Comparison of ENCODE assay signal across 14 mouse cellular contexts in genomic region chr4:115645371-115645770, GRCm38 (mm10). TPM values are rescaled to one million over a fixed set of nuclear protein-coding genes. Genes with fewer than 3 reads are reported as not detected.
DNase-seq lines count a peak whose midpoint lies in the region; ATAC-seq and TF ChIP-seq lines count a peak whose summit lies in the region.
"Had no signal": no experiment of that assay in that cellular context is flagged by ENCODE, and none has a peak within 500 bp of the region (broad histone marks: within the 10 kb centered on the region; RNA-seq: fewer than 3 reads in every experiment).

No protein-coding gene starts in this region.

- no peak for DNase-seq in gastrocnemius, adult 2 months
- no peak for DNase-seq in gastrocnemius, postnatal 14 days
- no peak for DNase-seq in liver, postnatal 0 days
- DNase-seq in liver, result no peak
- DNase-seq in heart, postnatal 4 days, result peak; percentile 62
- peak; percentile 87 for DNase-seq in lung, postnatal 14 days
- DNase-seq in thymus, postnatal 4 days, result no peak
- no peak for DNase-seq in left cerebral cortex, postnatal 10 days (ENCODE audit: extremely low spot score in 1 of 2, low spot score in 2 of 2)
- DNase-seq: B cell, adult 2 months; cerebellum, postnatal 25 days had no signal

- peak overlapping the region; percentile 61 for H3K4me3 ChIP-seq in gastrocnemius, adult 2 months
- no peak overlapping the region for H3K4me3 ChIP-seq in liver, postnatal 0 days (ENCODE audit: low read depth, low read length)
- H3K4me3 ChIP-seq: embryonic facial prominence, embryonic 15.5 days; limb, embryonic 12.5 days had no signal

- no peaks in the 10 kb centered on the region for H3K36me3 ChIP-seq in liver, postnatal 0 days (replicated peaks; ENCODE audit: insufficient read depth, low read length)
- H3K36me3 ChIP-seq: embryonic facial prominence, embryonic 15.5 days; G1E; limb, embryonic 12.5 days had no signal

- no peak overlapping the region for H3K9ac ChIP-seq in liver, postnatal 0 days (replicated peaks)
- H3K9ac ChIP-seq: embryonic facial prominence, embryonic 15.5 days; limb, embryonic 12.5 days had no signal

- no peaks in the 10 kb centered on the region for H3K9me3 ChIP-seq in liver, postnatal 0 days (ENCODE audit: low read length)
- H3K9me3 ChIP-seq: embryonic facial prominence, embryonic 15.5 days; G1E; limb, embryonic 12.5 days had no signal

- no peak overlapping the region for H3K27ac ChIP-seq in gastrocnemius, adult 2 months
- H3K27ac ChIP-seq in liver, postnatal 0 days (ENCODE audit: low read depth), result no peak overlapping the region
- H3K27ac ChIP-seq: embryonic facial prominence, embryonic 15.5 days; limb, embryonic 12.5 days had no signal

- H3K4me2 ChIP-seq in liver, postnatal 0 days (ENCODE audit: low read depth, low read length), result peak overlapping the region; percentile 22; the same call in 1 of the 2 replicates
- H3K4me2 ChIP-seq: embryonic facial prominence, embryonic 15.5 days; limb, embryonic 12.5 days had no signal

- intact Hi-C loops in gastrocnemius, adult 2 months (cut with DNase I), result loop anchor here (5.0 kb wide), 1 partner anchor 57 kb away; no protein-coding TSS in a partner anchor
- intact Hi-C loops in gastrocnemius, postnatal 14 days (cut with DNase I; ENCODE audit: low total_unique reads), result no loop called here
- intact Hi-C loops in left cerebral cortex, postnatal 10 days (cut with DNase I), result no loop called here

- TF ChIP-seq EP300 in liver, postnatal 0 days (IDR thresholded peaks at IDR 0.05; ENCODE audit: low read depth), result no peak

- H3K27me3 ChIP-seq in liver, postnatal 0 days (ENCODE audit: insufficient read depth, low read length), result no peaks in the 10 kb centered on the region
- H3K27me3 ChIP-seq: embryonic facial prominence, embryonic 15.5 days; limb, embryonic 12.5 days had no signal

- ATAC-seq in liver, postnatal 0 days, result no peak

- H3K4me1 ChIP-seq in liver, postnatal 0 days (ENCODE audit: insufficient read depth), result no peaks in the 10 kb centered on the region
- H3K4me1 ChIP-seq: limb, embryonic 12.5 days had no signal

- TF ChIP-seq CTCF in gastrocnemius, adult 2 months (IDR thresholded peaks at IDR 0.05), result no peak
- TF ChIP-seq CTCF in liver, postnatal 0 days (IDR thresholded peaks at IDR 0.05; ENCODE audit: low read depth), result no peak

RNA-seq across cellular contexts. Expression of gene Cyp4b1, which starts 2.2 kb away (rescaled TPM):
- 1 to 10 TPM; 2.6 to 4.5 TPM for total RNA-seq in gastrocnemius, adult 2 months (2021)
- total RNA-seq in gastrocnemius, postnatal 14 days (2021), result 1 to 10 TPM; 1.7 to 3.1 TPM
- 10.5 and 12.6 TPM in 2 replicates for polyA plus RNA-seq in liver, postnatal 0 days (2015; fragmentation: Nextera tagmentation; extraction: Ambion mirVana)
- 10 to 100 TPM in 1 of 2 experiments, 1 to 10 TPM in 1; 9.0 to 10.2 TPM for total RNA-seq in heart, postnatal 4 days (2021)
- total RNA-seq in left cerebral cortex, postnatal 10 days (2021), result 1 to 10 TPM; 2.7 to 2.9 TPM
- total RNA-seq: G1E had no signal
- polyA plus RNA-seq: G1E; limb, embryonic 12.5 days had no signal

RNA-seq across cellular contexts. Expression of gene Cyp4a32, which starts 44.6 kb away (rescaled TPM):
- total RNA-seq in gastrocnemius, adult 2 months (2021), result not detected
- total RNA-seq in gastrocnemius, postnatal 14 days (2021), result not detected
- 16.1 and 18.5 TPM in 2 replicates for polyA plus RNA-seq in liver, postnatal 0 days (2015; fragmentation: Nextera tagmentation; extraction: Ambion mirVana)
- not detected for total RNA-seq in heart, postnatal 4 days (2021)
- total RNA-seq in left cerebral cortex, postnatal 10 days (2021), result not detected
- total RNA-seq: layer of hippocampus, postnatal 10 days had no signal
- polyA plus RNA-seq: embryonic facial prominence, embryonic 15.5 days; G1E; limb, embryonic 12.5 days had no signal

Comparison
In these comparisons a context has a peak if more than half of its experiments do, and no peak if none do; other contexts are left out.
1. DNase-seq: peak in heart, postnatal 4 days (single experiment) and lung, postnatal 14 days (single experiment); none in gastrocnemius, adult 2 months (single experiment), gastrocnemius, postnatal 14 days (single experiment), liver, postnatal 0 days (single experiment), liver (single experiment), thymus, postnatal 4 days (single experiment) and left cerebral cortex, postnatal 10 days (0 of 2).